In the genomic region with DNA sequence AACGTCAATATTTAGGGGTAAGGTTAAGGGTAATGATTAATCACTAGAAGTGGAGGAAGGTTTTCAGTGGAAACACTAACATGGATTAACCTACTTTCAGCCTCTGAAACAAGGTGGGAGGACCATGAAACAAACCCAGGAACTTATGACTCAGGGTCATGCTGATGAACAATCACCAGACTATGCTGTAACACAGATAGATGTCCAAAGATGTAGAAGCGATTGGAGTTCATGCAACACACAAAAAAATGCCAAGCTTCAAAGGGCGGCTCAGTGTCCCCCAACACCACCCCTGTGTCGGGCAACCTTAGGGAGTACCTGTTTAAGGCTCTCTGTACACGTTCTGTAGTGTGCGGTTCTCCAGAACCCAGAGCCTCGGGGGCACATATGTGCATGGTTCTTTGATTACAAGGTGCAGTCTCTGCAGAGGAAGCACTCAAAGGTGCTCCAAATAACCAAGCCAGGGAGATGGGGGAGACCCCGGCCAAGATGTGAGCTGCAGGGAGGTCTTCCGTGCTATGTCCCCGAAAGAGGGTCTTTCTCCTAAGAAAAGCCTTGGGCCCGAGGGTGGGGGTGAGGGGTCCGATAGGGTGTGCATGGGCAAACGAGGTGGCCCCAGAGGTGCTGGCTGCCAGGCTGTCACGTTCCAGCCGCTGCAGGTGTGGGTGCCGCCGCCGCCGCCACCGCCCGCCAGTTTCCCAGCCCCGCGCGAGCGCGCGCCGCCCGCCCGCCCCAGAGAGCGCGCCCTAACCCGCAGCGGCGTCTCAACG, we compare ENCODE assay signal across 8 mouse cellular contexts. TPM values are rescaled to one million over a fixed set of nuclear protein-coding genes. Genes with fewer than 3 reads are reported as not detected.
A peak's percentile ranks its signal among the peaks of the same experiment; 100 is the strongest.
DNase-seq lines count a peak whose midpoint lies in the region; ATAC-seq and TF ChIP-seq lines count a peak whose summit lies in the region.

No protein-coding gene starts in this region.

- peak overlapping the region; percentile 72 for H3K4me3 ChIP-seq in C2C12 (ENCODE audit: insufficient read depth, poor library complexity, severe bottlenecking)
- peak overlapping the region; percentile 68 for H3K4me3 ChIP-seq in cortical plate, adult 2 months (ENCODE audit: insufficient read depth, low read length)
- H3K4me3 ChIP-seq in hindbrain, embryonic 13.5 days, result peak overlapping the region; percentile 80

- peak; percentile 13 for DNase-seq in heart, adult 8-10 months (ENCODE audit: low spot score)
- no peak for DNase-seq in heart, postnatal 25 days (ENCODE audit: low spot score)
- DNase-seq in lung, postnatal 36 days, result peak; percentile 29
- DNase-seq in cerebellum, adult 9-10 months, result no peak

- no peak for TF ChIP-seq CTCF in C2C12 (IDR thresholded peaks at IDR 0.05; ENCODE audit: control insufficient read depth, insufficient read depth, insufficient read length)
- TF ChIP-seq CTCF in cortical plate, adult 2 months (IDR thresholded peaks at IDR 0.05; ENCODE audit: extremely low read depth, insufficient read depth, low read length), result no peak

- ATAC-seq in hindbrain, embryonic 13.5 days (ENCODE audit: low FRiP score), result peak; percentile 52
- no peak for ATAC-seq in megakaryocyte-erythroid progenitor cell, adult 5-6 weeks (replicated peaks; ENCODE audit: low FRiP score, low TSS enrichment, poor library complexity, severe bottlenecking)

- H3ac ChIP-seq in C2C12 (ENCODE audit: control insufficient read depth, insufficient read length, low read depth), result peak overlapping the region; percentile 65

- H3K36me3 ChIP-seq in C2C12 (ENCODE audit: control insufficient read depth, insufficient read depth), result peaks cover 7% of the 10 kb centered on the region
- H3K36me3 ChIP-seq in hindbrain, embryonic 13.5 days, result peaks cover 2% of the 10 kb centered on the region

- H3K79me3 ChIP-seq in C2C12 (ENCODE audit: low read depth), result peaks cover 28% of the 10 kb centered on the region

- H3K9me3 ChIP-seq in hindbrain, embryonic 13.5 days, result no peaks in the 10 kb centered on the region

- intact Hi-C loops in heart, postnatal 25 days (cut with DNase I), result loop anchor here (2.0 to 5.0 kb wide), 3 partner anchors 36 to 111 kb away; a partner anchor contains a TSS

- H3K4me2 ChIP-seq in hindbrain, embryonic 13.5 days, result peak overlapping the region; percentile 90

- H3K9ac ChIP-seq in hindbrain, embryonic 13.5 days, result peak overlapping the region; percentile 92

- no peak for TF ChIP-seq POLR2A in cortical plate, adult 2 months (IDR thresholded peaks at IDR 0.05; ENCODE audit: extremely low read depth, insufficient read depth, low read length)

- WGBS in hindbrain, embryonic 13.5 days, result 9% methylated on average over 34 of the region's 36 CpGs

- H3K79me2 ChIP-seq in C2C12 (ENCODE audit: control insufficient read depth, insufficient read depth), result peaks cover 45% of the 10 kb centered on the region

- H3K27me3 ChIP-seq in C2C12 (ENCODE audit: control insufficient read depth, insufficient read depth, insufficient read length), result no peaks in the 10 kb centered on the region
- no peaks in the 10 kb centered on the region for H3K27me3 ChIP-seq in hindbrain, embryonic 13.5 days

- H3K27ac ChIP-seq in cortical plate, adult 2 months (ENCODE audit: insufficient read depth, low read length), result peak overlapping the region; percentile 43; the same call in 1 of the 2 replicates
- H3K27ac ChIP-seq in hindbrain, embryonic 13.5 days, result peak overlapping the region; percentile 98

- H3K4me1 ChIP-seq in cortical plate, adult 2 months (ENCODE audit: control insufficient read depth, insufficient read depth, low read length), result no peaks in the 10 kb centered on the region
- peaks cover 20% of the 10 kb centered on the region for H3K4me1 ChIP-seq in hindbrain, embryonic 13.5 days (replicated peaks)

TF ChIP-seq in C2C12, 6 proteins besides CTCF, POLR2A, EP300 and RAD21:
- TF ChIP-seq MYOG (IDR thresholded peaks at IDR 0.05; ENCODE audit: control insufficient read depth, extremely low read depth, insufficient read length) (no peak), FOSL1 (IDR thresholded peaks at IDR 0.05; ENCODE audit: insufficient read depth, low read length, poor library complexity, severe bottlenecking) (no peak), MAX (IDR thresholded peaks at IDR 0.05) (no peak), MYOD1 (IDR thresholded peaks at IDR 0.05; ENCODE audit: control insufficient read depth, insufficient read length, low read depth) (no peak), CEBPB (IDR thresholded peaks at IDR 0.05; ENCODE audit: low read depth) (no peak), USF1 (IDR thresholded peaks at IDR 0.05; ENCODE audit: low read depth) (no peak)

RNA-seq across cellular contexts. Expression of a gene that starts 0.8 kb away (rescaled TPM):
- 10 to 100 TPM; 18.7 to 27.2 (median 24.4) TPM for total RNA-seq in heart, adult 8-10 months (2022)
- total RNA-seq in heart, postnatal 25 days (2021), result 10 to 100 TPM; 20.2 to 25.2 TPM
- 9.3 TPM for polyA plus RNA-seq in C2C12 (2012; fragmentation: generic; extraction: Trizol)
- 10.0 and 10.4 TPM in 2 replicates for polyA plus RNA-seq in cortical plate, adult 2 months (2012; rRNA removed)
- 13.9 and 14.0 TPM in 2 replicates for polyA plus RNA-seq in hindbrain, embryonic 13.5 days (2015; fragmentation: Nextera tagmentation; extraction: Ambion mirVana)
- 10.0 and 19.5 TPM in 2 replicates for total RNA-seq in megakaryocyte-erythroid progenitor cell, adult 5-6 weeks (2014; fragmentation: Nextera tagmentation)
- total RNA-seq in megakaryocyte-erythroid progenitor cell, adult 5-6 weeks (2017), result 18.2 and 21.9 TPM in 2 replicates

RNA-seq across cellular contexts. Expression of a gene that starts 0.9 kb away (rescaled TPM):
- 10 to 100 TPM in 3 of 4 experiments, 1 to 10 TPM in 1; 7.3 to 10.4 (median 10.2) TPM for total RNA-seq in heart, adult 8-10 months (2022)
- 10 to 100 TPM in 1 of 2 experiments, 1 to 10 TPM in 1; 7.0 to 10.9 TPM for total RNA-seq in heart, postnatal 25 days (2021)
- polyA plus RNA-seq in C2C12 (2012; fragmentation: generic; extraction: Trizol), result 11.5 TPM
- 17.3 and 18.3 TPM in 2 replicates for polyA plus RNA-seq in cortical plate, adult 2 months (2012; rRNA removed)
- 12.3 and 13.5 TPM in 2 replicates for polyA plus RNA-seq in hindbrain, embryonic 13.5 days (2015; fragmentation: Nextera tagmentation; extraction: Ambion mirVana)
- 12.0 and 19.6 TPM in 2 replicates for total RNA-seq in megakaryocyte-erythroid progenitor cell, adult 5-6 weeks (2014; fragmentation: Nextera tagmentation)
- 7.5 and 10.3 TPM in 2 replicates for total RNA-seq in megakaryocyte-erythroid progenitor cell, adult 5-6 weeks (2017)

RNA-seq across cellular contexts. Expression of a gene that starts 35.5 kb away (rescaled TPM):
- 1 to 10 TPM; 2.7 to 7.8 (median 3.7) TPM for total RNA-seq in heart, adult 8-10 months (2022)
- 1 to 10 TPM; 3.7 to 4.5 TPM for total RNA-seq in heart, postnatal 25 days (2021)
- 5.2 TPM for polyA plus RNA-seq in C2C12 (2012; fragmentation: generic; extraction: Trizol)
- 20.5 and 22.8 TPM in 2 replicates for polyA plus RNA-seq in cortical plate, adult 2 months (2012; rRNA removed)
- polyA plus RNA-seq in hindbrain, embryonic 13.5 days (2015; fragmentation: Nextera tagmentation; extraction: Ambion mirVana), result 21.9 and 22.3 TPM in 2 replicates
- 25.2 and 35.0 TPM in 2 replicates for total RNA-seq in megakaryocyte-erythroid progenitor cell, adult 5-6 weeks (2014; fragmentation: Nextera tagmentation)
- 79.4 and 105 TPM in 2 replicates for total RNA-seq in megakaryocyte-erythroid progenitor cell, adult 5-6 weeks (2017)

Comparison
In these comparisons a context has a peak if more than half of its experiments do, and no peak if none do; other contexts are left out.
1. DNase-seq: peak in heart, adult 8-10 months (single experiment) and lung, postnatal 36 days (single experiment); none in heart, postnatal 25 days (single experiment) and cerebellum, adult 9-10 months (single experiment).
2. Peak in every context shown above with its lines, with median percentiles within 50 percentile points of each other: H3K4me3 ChIP-seq.